Mouse (Mus musculus): ENCODE data around the gene Coro2a.

DNA sequence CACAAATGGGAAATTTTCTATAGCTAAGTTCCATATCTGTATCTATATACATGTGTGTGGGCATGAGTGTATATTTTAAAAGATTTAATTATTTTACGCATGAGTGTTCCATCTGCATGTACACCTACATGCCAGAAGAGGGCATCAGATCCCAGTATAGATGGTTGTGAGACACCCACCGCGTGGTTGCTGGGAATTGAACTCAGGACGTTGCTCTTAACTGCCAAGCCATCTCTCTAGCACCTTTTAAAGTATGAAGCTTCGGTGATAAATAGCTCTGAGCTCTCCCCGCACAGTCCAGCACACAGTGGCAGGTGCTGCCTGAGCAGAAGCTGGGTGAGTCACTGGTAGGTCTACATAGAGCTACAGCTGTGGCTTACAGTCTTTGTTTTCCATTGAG is 15.4 kb upstream of the Coro2a start:
- TF ChIP-seq CTCF (conservative IDR thresholded peaks at IDR 0.05; ENCODE audit: insufficient read depth, insufficient read length, low read depth, low read length) (peak; percentile 36; the same call in 1 of the 2 replicates), POLR2A (IDR thresholded peaks at IDR 0.05; ENCODE audit: low read depth, low read length) (no peak)
